Mouse (Mus musculus): ENCODE measurements around the gene Comp. TPM values are rescaled to one million over a fixed set of nuclear protein-coding genes. Genes with fewer than 3 reads are reported as not detected.

Comp gene
- polyA plus RNA-seq, 1 experiment from 2014 or later, result 1.6 TPM

DNA sequence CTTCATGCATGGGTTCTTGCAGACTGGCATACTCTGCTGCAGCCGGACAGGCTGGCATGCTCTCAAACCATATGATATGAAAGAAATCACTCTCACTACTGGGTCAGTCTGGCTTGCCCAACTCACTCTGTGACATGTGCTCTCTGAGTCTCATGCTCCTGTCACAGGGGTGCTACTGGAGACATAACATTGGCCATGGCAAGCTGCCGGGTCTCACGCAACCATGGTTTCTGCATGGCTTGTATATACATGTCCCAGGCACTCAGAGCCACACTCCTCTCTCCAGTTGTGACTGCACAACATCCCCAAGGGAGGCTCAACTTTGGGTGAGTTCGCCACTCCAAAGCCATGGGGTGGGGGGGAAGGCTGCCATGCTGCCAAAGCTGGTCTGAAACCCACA lies 57.9 kb downstream of the Comp start:
- no peak for ATAC-seq (ENCODE audit: low read depth)
- H3K9ac ChIP-seq (ENCODE audit: low read depth, low read length), result no peak overlapping the region
- H3K4me1 ChIP-seq (ENCODE audit: control insufficient read depth, low read depth, low read length), result peaks cover 5% of the 10 kb centered on the region
- no peaks in the 10 kb centered on the region for H3K9me3 ChIP-seq (replicated peaks; ENCODE audit: control insufficient read depth, low read length)
- no peaks in the 10 kb centered on the region for H3K27me3 ChIP-seq (ENCODE audit: control insufficient read depth, insufficient read depth, low read depth, low read length)
- H3K36me3 ChIP-seq (ENCODE audit: control insufficient read depth, insufficient read depth), result no peaks in the 10 kb centered on the region
- whole genome bisulfite sequencing (ENCODE audit: insufficient replicate concordance), result 83% methylated on average over 4 of the region's 4 CpGs
- H3K4me2 ChIP-seq (ENCODE audit: low read depth, low read length), result no peak overlapping the region
- no peak overlapping the region for H3K4me3 ChIP-seq (ENCODE audit: low read depth, low read length)
- no peak overlapping the region for H3K27ac ChIP-seq (ENCODE audit: low read length)

Other genes with a start within 250 kb of the Comp start
- 12.6 and 13.2 TPM in 2 replicates for gene Nr2c2ap, start 242.2 kb upstream of the Comp start, polyA plus RNA-seq (2015; fragmentation: Nextera tagmentation; extraction: Ambion mirVana)
- 7.4 TPM in 2 replicates for gene Rfxank, start 234.4 kb upstream of the Comp start, polyA plus RNA-seq (2015; fragmentation: Nextera tagmentation; extraction: Ambion mirVana)
- 21.4 and 23.4 TPM in 2 replicates for gene Borcs8, start 234.1 kb upstream of the Comp start, polyA plus RNA-seq (2015; fragmentation: Nextera tagmentation; extraction: Ambion mirVana)
- gene Mef2b, start 233.8 kb upstream of the Comp start, polyA plus RNA-seq (2015; fragmentation: Nextera tagmentation; extraction: Ambion mirVana), result not detected in 2 replicates
- gene Tmem161a, start 201.2 kb upstream of the Comp start, polyA plus RNA-seq (2015; fragmentation: Nextera tagmentation; extraction: Ambion mirVana), result 26.8 and 28.4 TPM in 2 replicates
- 8.4 and 12.0 TPM in 2 replicates for gene Slc25a42, start 161.3 kb upstream of the Comp start, polyA plus RNA-seq (2015; fragmentation: Nextera tagmentation; extraction: Ambion mirVana)
- 10.8 and 11.9 TPM in 2 replicates for gene Sugp2, start 139.3 kb upstream of the Comp start, polyA plus RNA-seq (2015; fragmentation: Nextera tagmentation; extraction: Ambion mirVana)
- gene Armc6, start 139.1 kb upstream of the Comp start, polyA plus RNA-seq (2015; fragmentation: Nextera tagmentation; extraction: Ambion mirVana), result 12.1 and 12.7 TPM in 2 replicates
- gene Homer3, start 90.7 kb upstream of the Comp start, polyA plus RNA-seq (2015; fragmentation: Nextera tagmentation; extraction: Ambion mirVana), result 3.7 and 4.7 TPM in 2 replicates
- gene Ddx49, start 71.1 kb upstream of the Comp start, polyA plus RNA-seq (2015; fragmentation: Nextera tagmentation; extraction: Ambion mirVana), result 19.8 and 21.1 TPM in 2 replicates
- gene Cope, start 71.0 kb upstream of the Comp start, polyA plus RNA-seq (2015; fragmentation: Nextera tagmentation; extraction: Ambion mirVana), result 195 and 209 TPM in 2 replicates
- gene Cers1, start 57.8 kb upstream of the Comp start, polyA plus RNA-seq (2015; fragmentation: Nextera tagmentation; extraction: Ambion mirVana), result 0.05 and 0.24 TPM in 2 replicates
- 0.18 and 0.34 TPM in 2 replicates for gene Gdf1, start 43.7 kb upstream of the Comp start, polyA plus RNA-seq (2015; fragmentation: Nextera tagmentation; extraction: Ambion mirVana)
- 5.5 and 5.6 TPM in 2 replicates for gene Upf1, start 20.3 kb upstream of the Comp start, polyA plus RNA-seq (2015; fragmentation: Nextera tagmentation; extraction: Ambion mirVana)
- gene Crtc1, start 66.0 kb downstream of the Comp start, polyA plus RNA-seq (2015; fragmentation: Nextera tagmentation; extraction: Ambion mirVana), result 3.4 and 3.9 TPM in 2 replicates
- gene Klhl26, start 103.4 kb downstream of the Comp start, polyA plus RNA-seq (2015; fragmentation: Nextera tagmentation; extraction: Ambion mirVana), result 5.6 and 7.1 TPM in 2 replicates
- not detected in 2 replicates for gene Tmem59l, start 113.8 kb downstream of the Comp start, polyA plus RNA-seq (2015; fragmentation: Nextera tagmentation; extraction: Ambion mirVana)
- 0.83 and 1.3 TPM in 2 replicates for gene Crlf1, start 119.6 kb downstream of the Comp start, polyA plus RNA-seq (2015; fragmentation: Nextera tagmentation; extraction: Ambion mirVana)
- gene Rex1bd, start 133.2 kb downstream of the Comp start, polyA plus RNA-seq (2015; fragmentation: Nextera tagmentation; extraction: Ambion mirVana), result 53.7 and 55.6 TPM in 2 replicates
- gene Uba52, start 137.2 kb downstream of the Comp start, polyA plus RNA-seq (2015; fragmentation: Nextera tagmentation; extraction: Ambion mirVana), result 490 and 558 TPM in 2 replicates
- gene Fkbp8, start 154.2 kb downstream of the Comp start, polyA plus RNA-seq (2015; fragmentation: Nextera tagmentation; extraction: Ambion mirVana), result 155 and 158 TPM in 2 replicates
- 27.6 and 29.0 TPM in 2 replicates for gene Kxd1, start 154.4 kb downstream of the Comp start, polyA plus RNA-seq (2015; fragmentation: Nextera tagmentation; extraction: Ambion mirVana)
- 12.9 and 16.8 TPM in 2 replicates for gene Ell, start 165.9 kb downstream of the Comp start, polyA plus RNA-seq (2015; fragmentation: Nextera tagmentation; extraction: Ambion mirVana)
- 35.0 and 38.0 TPM in 2 replicates for gene Isyna1, start 220.8 kb downstream of the Comp start, polyA plus RNA-seq (2015; fragmentation: Nextera tagmentation; extraction: Ambion mirVana)
- gene Ssbp4, start 235.3 kb downstream of the Comp start, polyA plus RNA-seq (2015; fragmentation: Nextera tagmentation; extraction: Ambion mirVana), result 25.1 and 32.3 TPM in 2 replicates
- 7.5 and 9.0 TPM in 2 replicates for gene Lrrc25, start 242.6 kb downstream of the Comp start, polyA plus RNA-seq (2015; fragmentation: Nextera tagmentation; extraction: Ambion mirVana)